ENCODE assay signal across 1 mouse cellular context in the genomic region with DNA sequence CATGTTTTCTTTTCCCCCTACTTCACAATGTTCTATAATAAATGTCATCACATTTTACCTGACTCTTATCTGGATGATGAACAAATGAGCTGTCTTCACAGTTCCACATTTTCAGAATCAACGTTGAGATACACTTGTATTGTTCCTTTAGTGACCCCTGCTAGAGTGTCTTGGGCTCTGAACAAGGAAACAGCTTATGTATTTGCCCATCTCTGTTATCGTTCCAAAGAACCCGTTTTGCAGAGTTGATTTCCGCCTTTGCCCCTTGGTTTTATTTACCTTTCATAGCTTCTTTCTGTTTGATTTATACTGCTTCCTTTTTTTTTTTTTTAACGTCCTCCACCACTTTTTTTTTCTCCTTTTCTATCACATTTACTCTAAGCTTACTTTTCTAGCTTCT.
TF ChIP-seq lines count a peak whose summit lies in the region.

No protein-coding gene starts in this region.

TF ChIP-seq in MEL, 35 proteins besides CTCF, POLR2A, EP300 and RAD21:
- TF ChIP-seq TBP (IDR thresholded peaks at IDR 0.05; ENCODE audit: low read depth, low read length), result peak; percentile 4; the same call in 1 of the 2 replicates
- no peak for TF ChIP-seq MAZ (IDR thresholded peaks at IDR 0.05; ENCODE audit: low read depth, low read length)
- no peak for TF ChIP-seq ZKSCAN1 (IDR thresholded peaks at IDR 0.05; ENCODE audit: low read depth, low read length)
- 0 out of 2 replicates have a peak, but pooled peaks have one; percentile 5 for TF ChIP-seq ETS1 (IDR thresholded peaks at IDR 0.05; ENCODE audit: low read depth, low read length)
- TF ChIP-seq ELF1 (IDR thresholded peaks at IDR 0.05; ENCODE audit: low read depth, low read length), result peak; percentile 48; the same call in 1 of the 2 replicates
- TF ChIP-seq RCOR1 (IDR thresholded peaks at IDR 0.05; ENCODE audit: low read depth, low read length), result peak; percentile 63; the same call in 1 of the 2 replicates
- TF ChIP-seq SIN3A (IDR thresholded peaks at IDR 0.05; ENCODE audit: low read length), result peak; percentile 53; the same call in 1 of the 2 replicates
- no peak for TF ChIP-seq USF2 (IDR thresholded peaks at IDR 0.05; ENCODE audit: borderline replicate concordance in 1 of 2, insufficient read depth in 1 of 2, low read depth in 1 of 2, low read length in 2 of 2)
- TF ChIP-seq ZNF384 (IDR thresholded peaks at IDR 0.05; ENCODE audit: low read depth, low read length), result peak; percentile 95
- TF ChIP-seq GATA1 (IDR thresholded peaks at IDR 0.05; ENCODE audit: low read depth, low read length), result peak; percentile 41
